Mouse (Mus musculus) G1E (cell line): ENCODE data around the gene Ugt1a5. TPM values are rescaled to one million over a fixed set of nuclear protein-coding genes. Genes with fewer than 3 reads are reported as not detected.
"Not testable (repeated sequence)": the region's sequence is repeated elsewhere in the genome, so short reads cannot be mapped to it uniquely, and the experiment has no call there.

Source experiments
- ATAC-seq: 2 replicates; pipeline ENCODE4 v1.8.0; 2016; ENCODE audit warnings: mild to moderate bottlenecking; ENCODE audit not compliant: insufficient number of reproducible peaks, poor library complexity, low FRiP score, severe bottlenecking; ENCODE audit errors: extremely low read depth
- DNase-seq: peaks from one replicate; pipeline ENCODE4 v3.0.0; 2012; ENCODE audit warnings: low spot score
- H3K27me3 ChIP-seq: 2 replicates; pipeline ENCODE4 v1.6.1; 2012; ENCODE audit warnings: mild to moderate bottlenecking, low read length, inconsistent platforms; ENCODE audit not compliant: insufficient read depth
- H3K36me3 ChIP-seq: replicated peaks from 2 replicates; pipeline ENCODE3; 2012; ENCODE audit warnings: mild to moderate bottlenecking, inconsistent platforms
- H3K4me1 ChIP-seq: 2 replicates; pipeline ENCODE4 v1.6.1; 2012; ENCODE audit warnings: low read depth, low read length, inconsistent platforms, mixed read lengths; ENCODE audit not compliant: insufficient read depth
- H3K4me3 ChIP-seq: 2 replicates; pipeline ENCODE4 v1.5.1; 2012; ENCODE audit warnings: low read depth, mild to moderate bottlenecking, inconsistent platforms, low read length, moderate library complexity, mixed read lengths
- H3K9me3 ChIP-seq: replicated peaks from 2 replicates; pipeline ENCODE4 v1.6.1; 2012; ENCODE audit warnings: inconsistent platforms
- CTCF ChIP-seq: IDR thresholded peaks from 2 replicates; pipeline ENCODE4 v1.5.1; 2012; ENCODE audit warnings: low read depth, low read length, inconsistent platforms, mixed read lengths
- GATA1 ChIP-seq: IDR thresholded peaks from 2 replicates; pipeline ENCODE4 v1.6.1; 2012; ENCODE audit warnings: borderline replicate concordance, low read length, inconsistent platforms, mixed read lengths
- GATA2 ChIP-seq: IDR thresholded peaks from 2 replicates; pipeline ENCODE4 v1.6.1; 2012; ENCODE audit warnings: low read depth, low read length, inconsistent platforms, borderline replicate concordance
- POLR2AphosphoS5 ChIP-seq: IDR thresholded peaks from 2 replicates; pipeline ENCODE4 v1.6.1; 2012; ENCODE audit warnings: low read depth, low read length, inconsistent platforms; ENCODE audit not compliant: insufficient replicate concordance
- TAL1 ChIP-seq: conservative IDR thresholded peaks from 2 replicates; pipeline ENCODE4 v1.6.1; 2012; ENCODE audit warnings: low read depth, low read length, inconsistent platforms, mixed read lengths
- polyA plus RNA-seq: library from polyadenylated mRNA; stranded (reverse); fragments of >175 nt; gene quantifications from 2 replicates; pipeline ENCODE4 v1.2.3, GENCODE M21; 2012
- total RNA-seq, 2 experiments: library from RNA; stranded (forward) in 1 of 2; stranded (reverse) in 1 of 2; fragments of 200-1000 nt in 1 of 2; fragments of >200 nt in 1 of 2; fragmentation: Nextera tagmentation in 1 of 2; gene quantifications; 2 replicates each; pipeline ENCODE4 v1.2.3; 2014 to 2017

Ugt1a5 gene
- total and polyA plus RNA-seq, 3 experiments = 0.05 TPM; not detected in 2

DNA sequence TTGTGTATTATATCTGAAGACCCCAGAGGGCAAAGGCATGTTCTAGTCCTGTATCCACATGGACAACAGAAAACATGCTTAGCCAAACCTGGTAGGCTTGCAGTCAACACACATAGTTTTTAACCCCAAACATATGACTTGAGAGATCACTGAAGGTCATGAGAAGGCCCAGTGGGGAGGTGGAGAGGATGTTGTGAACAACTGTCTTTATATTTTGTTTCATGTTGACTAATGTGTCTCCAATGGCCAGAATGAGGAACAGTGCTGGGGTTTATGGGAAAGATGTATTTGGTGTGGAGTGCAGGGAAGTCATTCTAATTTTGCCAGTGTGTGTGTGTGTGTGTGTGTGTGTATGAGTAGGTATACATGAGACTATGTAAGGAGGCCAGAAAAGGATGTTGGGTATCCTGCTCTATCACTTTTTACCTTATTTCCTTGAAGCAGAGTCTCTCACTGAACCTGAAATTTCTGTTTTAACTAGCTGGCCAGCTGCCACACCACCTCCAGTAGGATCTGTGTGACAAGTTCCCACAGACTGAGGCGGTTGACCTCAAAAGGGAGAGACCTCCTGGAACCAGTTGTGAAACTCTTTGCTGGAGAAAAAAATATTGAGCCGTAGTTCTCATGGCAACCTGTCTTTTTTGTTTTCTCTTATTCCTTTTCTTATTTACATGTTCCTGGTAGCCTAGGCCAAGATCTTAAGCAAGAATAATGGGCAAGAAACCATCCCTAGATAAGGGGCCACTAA is 58.4 kb downstream of the Ugt1a5 start:
- no peak for TF ChIP-seq TAL1
- TF ChIP-seq GATA1 = no peak
- no peak for TF ChIP-seq GATA2
- TF ChIP-seq CTCF = no peak
- TF ChIP-seq POLR2AphosphoS5 = no peak
- Histone ChIP-seq H3K27me3 (no peaks in the 10 kb centered on the region), H3K4me3 (no peak overlapping the region), H3K36me3 (no peaks in the 10 kb centered on the region), H3K9me3 (no peaks in the 10 kb centered on the region), H3K4me1 (no peaks in the 10 kb centered on the region)
- DNase-seq (no peak), ATAC-seq (no peak)

- H3K27me3 ChIP-seq, ATAC-seq, H3K9me3 ChIP-seq, H3K36me3 ChIP-seq, H3K4me3 ChIP-seq, H3K4me1 ChIP-seq, DNase-seq: not testable (repeated sequence)
Observed at GRCm38 (mm10) chr1:88225301-88225700, 59.5 kb downstream of the Ugt1a5 start.

DNA sequence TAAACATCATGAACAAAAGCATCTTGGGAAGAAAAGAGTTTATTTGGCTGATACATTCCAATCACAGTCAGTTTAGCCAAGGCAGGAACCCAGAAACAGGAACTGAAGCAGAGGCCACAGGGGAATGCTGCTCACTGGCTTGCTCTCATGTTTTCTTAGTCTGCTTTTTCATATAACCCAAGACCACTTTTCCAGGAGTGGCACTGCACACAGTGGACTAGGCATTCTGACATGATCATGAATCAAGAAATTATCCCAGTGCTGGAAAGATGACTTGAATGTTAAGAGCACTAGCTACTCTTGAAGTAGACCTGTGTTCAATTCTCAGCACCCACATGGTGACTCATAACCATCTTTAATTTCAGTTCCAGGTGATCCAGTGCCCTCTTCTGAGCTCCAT is 59.9 kb downstream of the Ugt1a5 start:
- Histone ChIP-seq H3K4me1 (no peaks in the 10 kb centered on the region), H3K27me3 (no peaks in the 10 kb centered on the region), H3K9me3 (no peaks in the 10 kb centered on the region), H3K4me3 (no peak overlapping the region), H3K36me3 (no peaks in the 10 kb centered on the region)
- DNase-seq (no peak), ATAC-seq (no peak)
- TF ChIP-seq POLR2AphosphoS5 = no peak
- TF ChIP-seq TAL1 = no peak
- no peak for TF ChIP-seq CTCF
- no peak for TF ChIP-seq GATA2
- no peak for TF ChIP-seq GATA1

DNA sequence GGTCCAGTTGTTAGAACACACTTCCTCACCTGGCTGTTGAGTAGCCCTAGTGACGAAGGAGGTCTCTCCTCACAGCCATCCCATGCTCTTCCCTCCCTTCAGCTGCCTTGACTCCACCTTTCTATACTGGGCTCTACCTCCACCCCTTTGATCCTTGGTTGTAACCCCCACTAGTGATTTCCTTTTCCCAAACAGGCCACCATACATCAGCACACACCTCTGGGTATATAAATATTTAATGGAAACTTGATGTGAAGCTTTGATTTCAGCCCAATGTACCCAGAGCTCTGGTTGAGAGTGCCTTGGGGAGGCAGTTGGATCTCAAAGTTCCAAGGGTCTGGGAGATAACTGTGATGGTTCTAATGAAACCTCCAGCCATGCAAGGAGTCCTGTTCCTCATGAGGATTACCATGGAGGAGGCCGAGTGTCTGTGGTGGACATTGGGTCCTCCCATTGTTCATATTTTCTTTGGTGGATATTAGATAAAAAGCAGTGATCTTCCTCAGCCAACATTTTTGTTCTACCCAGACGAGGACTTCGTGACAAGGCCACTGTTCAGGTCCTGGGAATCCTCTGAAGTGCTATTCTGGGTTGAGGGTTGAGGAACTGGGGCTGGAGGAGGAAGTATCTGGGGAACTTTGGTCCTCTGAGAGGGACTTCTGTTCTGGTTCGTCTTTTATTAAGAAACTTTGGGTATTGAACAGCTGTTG is 61.0 kb downstream of the Ugt1a5 start, which contains the start of gene Mroh2a:
Mroh2a (plus strand) TSS at position 317 of the 710 bp plus-strand sequence.
- DNase-seq (no peak), ATAC-seq (no peak)
- TF ChIP-seq POLR2AphosphoS5 (no peak), TAL1 (no peak), CTCF (no peak), GATA1 (no peak), GATA2 (no peak)
- Histone ChIP-seq H3K27me3 (no peaks in the 10 kb centered on the region), H3K9me3 (no peaks in the 10 kb centered on the region), H3K4me3 (no peak within 1 kb of the TSS), H3K36me3 (no peaks in the 10 kb centered on the region), H3K4me1 (no peaks in the 10 kb centered on the region)

DNA sequence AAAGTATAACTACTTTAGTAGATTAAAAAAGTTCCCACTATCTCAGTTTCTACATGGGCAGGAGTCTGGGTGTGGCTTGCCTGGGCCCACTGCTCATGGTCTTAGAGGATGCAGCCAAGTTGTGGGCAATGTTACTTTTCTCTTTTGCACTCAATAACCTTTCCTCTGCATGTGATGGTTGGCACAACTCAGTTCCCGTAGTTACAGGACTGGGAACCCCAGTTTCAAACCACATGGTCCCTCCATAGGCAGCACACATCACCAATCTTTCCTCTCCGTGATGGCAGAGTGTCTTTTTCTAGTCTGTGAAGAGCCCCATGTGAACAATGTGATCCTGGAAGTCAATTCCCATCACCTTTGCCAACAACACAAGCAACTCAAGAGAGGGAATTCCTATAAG is 61.7 kb downstream of the Ugt1a5 start:
- no peak overlapping the region for H3K4me3 ChIP-seq
- H3K36me3 ChIP-seq = no peaks in the 10 kb centered on the region
- H3K27me3 ChIP-seq = no peaks in the 10 kb centered on the region
- DNase-seq = no peak
- no peak for ATAC-seq
- H3K4me1 ChIP-seq = no peaks in the 10 kb centered on the region
- TF ChIP-seq GATA1 (no peak), GATA2 (no peak), CTCF (no peak), TAL1 (no peak), POLR2AphosphoS5 (no peak)
- H3K9me3 ChIP-seq = no peaks in the 10 kb centered on the region

DNA sequence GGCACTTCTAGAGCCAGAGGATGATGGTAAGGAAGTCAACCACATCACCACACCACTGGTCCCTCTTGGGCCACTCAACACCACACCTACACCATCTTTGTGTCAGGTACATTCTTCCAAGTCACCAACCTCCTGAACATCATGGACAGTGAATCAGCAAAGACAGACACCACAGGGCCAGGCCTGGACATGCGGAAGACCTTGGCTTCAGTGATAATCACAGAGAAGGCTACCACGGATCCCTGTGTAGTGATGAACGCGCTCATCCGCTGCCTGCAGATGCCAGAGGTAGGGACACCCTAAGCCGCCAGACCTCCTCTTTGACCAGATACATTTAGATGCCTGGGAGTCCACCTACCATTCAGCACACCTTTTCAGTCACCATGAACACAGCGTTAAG is 62.3 kb downstream of the Ugt1a5 start:
- Histone ChIP-seq H3K27me3 (no peaks in the 10 kb centered on the region), H3K9me3 (no peaks in the 10 kb centered on the region), H3K36me3 (no peaks in the 10 kb centered on the region), H3K4me3 (no peak overlapping the region), H3K4me1 (no peaks in the 10 kb centered on the region)
- DNase-seq (no peak), ATAC-seq (no peak)
- no peak for TF ChIP-seq GATA2
- TF ChIP-seq POLR2AphosphoS5 = no peak; the same call in 1 of the 2 replicates
- peak; percentile 2; the same call in 1 of the 2 replicates for TF ChIP-seq CTCF
